33 mouse cellular contexts compared by ENCODE assay signal in the genomic region with DNA sequence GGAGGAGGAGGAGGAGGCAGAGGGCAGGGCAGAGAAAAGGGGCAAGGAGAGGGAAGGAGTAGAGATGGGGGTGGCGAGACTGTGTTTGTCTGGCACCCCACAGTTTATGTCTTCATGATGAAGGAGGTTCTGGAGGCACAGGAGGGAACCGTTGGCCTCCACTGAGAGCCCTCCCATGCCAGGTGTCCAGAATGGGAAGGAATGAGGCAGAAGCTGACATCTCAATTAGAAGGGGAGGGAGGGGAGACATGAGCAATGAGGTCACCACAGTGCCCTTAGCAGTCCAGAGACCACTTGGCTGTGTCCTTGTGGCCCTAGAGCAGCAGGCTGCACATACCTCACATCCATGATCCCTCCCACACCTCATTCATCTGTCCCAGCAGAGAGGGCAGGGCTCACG. TPM values are rescaled to one million over a fixed set of nuclear protein-coding genes. Genes with fewer than 3 reads are reported as not detected.
"Had no signal": no experiment of that assay in that cellular context is flagged by ENCODE, and none has a peak within 500 bp of the region (broad histone marks: within the 10 kb centered on the region; RNA-seq: fewer than 3 reads in every experiment).

No protein-coding gene starts in this region.

- H3K9ac ChIP-seq: heart, embryonic 12.5 days; heart, embryonic 13.5 days; heart, embryonic 15.5 days; hindbrain, embryonic 12.5 days; hindbrain, embryonic 13.5 days; hindbrain, embryonic 14.5 days; hindbrain, embryonic 15.5 days; intestine, embryonic 15.5 days; kidney, embryonic 15.5 days had no signal

- H3K27ac ChIP-seq: heart, embryonic 10.5 days; heart, embryonic 13.5 days; heart, embryonic 15.5 days; hindbrain, embryonic 10.5 days; hindbrain, embryonic 12.5 days; hindbrain, embryonic 14.5 days; hindbrain, postnatal 0 days; intestine, embryonic 15.5 days; kidney, embryonic 15.5 days; kidney, postnatal 0 days; layer of hippocampus, adult 2 months had no signal

- H3K36me3 ChIP-seq: heart, embryonic 10.5 days; heart, embryonic 12.5 days; heart, embryonic 13.5 days; heart, embryonic 15.5 days; hindbrain, embryonic 10.5 days; hindbrain, embryonic 12.5 days; hindbrain, embryonic 13.5 days; hindbrain, embryonic 15.5 days; intestine, embryonic 15.5 days; kidney, embryonic 15.5 days had no signal

- H3K4me2 ChIP-seq: heart, embryonic 11.5 days; heart, embryonic 12.5 days; heart, embryonic 13.5 days; heart, embryonic 15.5 days; hindbrain, embryonic 12.5 days; hindbrain, embryonic 13.5 days; hindbrain, embryonic 14.5 days; hindbrain, embryonic 15.5 days; intestine, embryonic 15.5 days; kidney, embryonic 15.5 days had no signal

- ATAC-seq: hindbrain, embryonic 16.5 days; hindbrain, postnatal 0 days; inflammation-experienced regulatory T-cells, adult 6 months; intestine, embryonic 15.5 days; intestine, embryonic 16.5 days; intestine, postnatal 0 days had no signal

- H3K27me3 ChIP-seq: hindbrain, embryonic 15.5 days had no signal

- H3K9me3 ChIP-seq: heart, embryonic 10.5 days; heart, embryonic 12.5 days; heart, embryonic 15.5 days; hindbrain, embryonic 10.5 days; hindbrain, embryonic 12.5 days; hindbrain, embryonic 13.5 days; hindbrain, embryonic 15.5 days; intestine, embryonic 15.5 days; kidney, embryonic 15.5 days had no signal

- DNase-seq: heart, postnatal 36 days; kidney, adult 11 months; kidney, adult 18-20 months; kidney, adult 2 months; kidney, adult 8-10 months; kidney, adult 9 months; kidney, postnatal 14 days; layer of hippocampus, adult 9-11 months; layer of hippocampus, postnatal 36 days had no signal

- H3K4me3 ChIP-seq: heart, embryonic 10.5 days; heart, embryonic 12.5 days; heart, embryonic 13.5 days; heart, embryonic 15.5 days; hindbrain, embryonic 10.5 days; hindbrain, embryonic 12.5 days; hindbrain, embryonic 13.5 days; hindbrain, embryonic 15.5 days; intestine, embryonic 15.5 days; kidney, embryonic 15.5 days; layer of hippocampus, adult 2 months had no signal

RNA-seq across cellular contexts. Expression of gene Zdhhc22, which starts 4.5 kb away (rescaled TPM):
- polyA plus RNA-seq: heart, embryonic 10.5 days; heart, embryonic 11.5 days; heart, embryonic 12.5 days; heart, embryonic 15.5 days; heart, postnatal 0 days; kidney, embryonic 14.5 days; kidney, embryonic 16.5 days; large intestine, adult 2 months had no signal

RNA-seq across cellular contexts. Expression of gene Tmem63c, which starts 26.4 kb away (rescaled TPM):
- polyA plus RNA-seq: heart, embryonic 11.5 days; heart, embryonic 12.5 days; heart, embryonic 13.5 days; heart, embryonic 16.5 days; heart, postnatal 0 days had no signal
